Comparison of ENCODE assay signal across 13 mouse cellular contexts in genomic region chr9:54848203-54848602, GRCm38 (mm10).
"Had no signal": no experiment of that assay in that cellular context is flagged by ENCODE, and none has a peak within 500 bp of the region (broad histone marks: within the 10 kb centered on the region; RNA-seq: fewer than 3 reads in every experiment).

No protein-coding gene starts in this region.

- DNase-seq: liver, postnatal 0 days; lung, adult 2 months; lung, postnatal 14 days; lung, postnatal 4 days; midbrain, embryonic 14.5 days; retina, postnatal 1 day; right cerebral cortex, adult 18-20 months; right cerebral cortex, postnatal 25 days; right cerebral cortex, postnatal 4 days; spleen, adult 18-20 months; thymus, adult 18-20 months; thymus, postnatal 14 days; thymus, postnatal 36 days had no signal
